Mouse (Mus musculus) kidney, postnatal 36 days (tissue): ENCODE measurements around the gene Thsd7b.
"Not testable (repeated sequence)": the region's sequence is repeated elsewhere in the genome, so short reads cannot be mapped to it uniquely, and the experiment has no call there.

ENCODE experiments used
- DNase-seq, 2 experiments: peaks; one replicate each; pipeline ENCODE4 v3.0.0; 2021 to 2022; ENCODE audit warnings: mixed read lengths in 2 of 2

Gene Thsd7b

GRCm38 (mm10) chr1:129651448-129651847 lies 378.3 kb downstream of the Thsd7b start:
- not testable (repeated sequence) for DNase-seq

DNA sequence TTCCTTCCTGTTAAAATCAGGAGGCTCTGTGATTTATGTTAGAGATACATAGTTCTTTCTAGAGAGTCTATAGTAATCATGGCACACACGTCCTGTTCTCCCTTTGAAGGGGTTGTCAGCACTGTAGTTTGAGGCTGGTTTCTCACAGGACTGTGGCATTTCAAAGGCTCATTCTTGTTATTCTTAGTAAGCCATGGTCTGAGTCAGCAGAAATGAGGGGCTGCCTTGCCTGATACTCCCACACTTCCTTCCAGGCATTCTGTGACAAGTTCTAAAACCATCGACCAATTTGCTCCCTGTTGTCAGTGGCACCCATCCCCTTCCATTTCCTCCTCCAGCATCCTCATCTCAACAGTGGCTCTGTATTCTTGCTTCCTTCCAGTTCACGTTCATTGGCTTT lies 384.9 kb downstream of the Thsd7b start:
- DNase-seq, result no peak

DNA sequence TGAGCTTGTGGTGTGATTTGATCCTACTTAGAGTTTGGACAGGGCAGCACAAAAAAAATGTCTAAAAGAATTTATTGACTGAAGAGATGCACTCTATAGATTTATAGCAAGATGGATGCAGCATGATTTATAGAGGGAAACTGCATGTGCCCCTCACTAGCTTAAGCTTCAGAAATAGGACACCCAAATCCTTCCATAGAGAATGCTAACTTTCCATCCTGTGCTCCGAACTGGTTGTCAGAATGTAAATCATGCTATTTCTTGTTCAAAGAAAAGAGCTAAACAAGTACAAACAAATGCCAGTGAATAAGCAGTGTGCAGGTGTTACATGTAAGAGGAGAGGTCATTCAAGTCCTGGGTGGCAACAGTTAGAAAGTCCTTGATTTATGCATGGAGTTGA lies 402.8 kb downstream of the Thsd7b start:
- no peak for DNase-seq

- DNase-seq, result no peak
Measured at GRCm38 (mm10) chr1:129678851-129679250, 405.7 kb downstream of the Thsd7b start.

DNA sequence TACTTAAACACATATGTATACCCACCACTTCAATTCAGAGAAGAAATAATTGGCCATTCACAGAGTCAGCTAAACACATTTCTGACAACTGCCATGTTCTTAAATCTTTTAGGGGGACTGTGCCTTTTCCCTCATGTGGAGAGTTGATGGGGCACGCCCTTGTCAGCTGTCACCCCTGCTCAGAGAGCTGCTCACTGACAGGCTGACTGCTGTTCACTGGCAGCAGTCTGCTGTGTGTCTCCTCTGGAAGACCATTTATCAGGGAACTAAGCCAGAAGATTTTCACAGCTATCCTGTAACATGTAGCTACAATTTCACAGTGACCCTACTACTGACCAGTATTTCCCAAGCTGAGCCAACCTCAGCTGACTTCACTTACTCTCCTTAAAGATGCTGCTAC lies 432.6 kb downstream of the Thsd7b start:
- no peak for DNase-seq

DNA sequence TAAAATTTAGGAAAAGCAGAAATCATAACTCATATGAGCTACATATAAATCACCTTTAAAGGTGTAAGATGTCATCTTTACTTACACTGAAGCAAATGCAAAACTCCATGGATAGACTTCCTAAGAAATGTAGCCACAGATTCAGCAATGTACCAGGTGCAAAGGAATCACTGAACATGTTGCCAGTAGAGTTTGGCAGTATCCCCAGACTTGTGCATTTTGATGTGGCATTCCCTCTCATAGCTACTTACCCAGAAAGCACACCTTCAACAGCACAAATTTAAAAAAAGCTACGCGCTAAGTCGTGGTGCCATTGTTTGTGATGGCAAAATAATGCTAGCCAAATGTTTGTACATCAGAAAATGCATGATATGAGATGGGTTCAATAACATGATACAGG lies 439.6 kb downstream of the Thsd7b start:
- no peak for DNase-seq

DNA sequence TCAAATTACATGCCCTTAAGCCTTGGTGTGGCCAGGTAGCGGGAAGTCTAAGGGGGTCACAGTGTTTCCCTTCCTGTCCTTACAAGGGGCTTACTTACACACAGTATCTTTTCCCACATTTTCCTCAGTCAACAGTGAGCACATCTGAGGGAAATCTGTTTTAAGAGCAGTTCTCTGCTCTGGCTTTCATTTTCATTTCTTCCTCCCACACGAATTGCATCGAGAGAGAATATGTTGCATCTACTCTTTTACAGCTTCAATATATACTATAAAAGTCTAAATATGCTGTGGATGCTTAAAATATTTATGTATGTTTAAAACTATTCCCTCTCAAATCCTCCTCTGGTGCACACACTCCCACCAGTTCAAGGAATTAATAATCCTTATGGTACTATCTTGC lies 440.5 kb downstream of the Thsd7b start:
- no peak for DNase-seq

DNA sequence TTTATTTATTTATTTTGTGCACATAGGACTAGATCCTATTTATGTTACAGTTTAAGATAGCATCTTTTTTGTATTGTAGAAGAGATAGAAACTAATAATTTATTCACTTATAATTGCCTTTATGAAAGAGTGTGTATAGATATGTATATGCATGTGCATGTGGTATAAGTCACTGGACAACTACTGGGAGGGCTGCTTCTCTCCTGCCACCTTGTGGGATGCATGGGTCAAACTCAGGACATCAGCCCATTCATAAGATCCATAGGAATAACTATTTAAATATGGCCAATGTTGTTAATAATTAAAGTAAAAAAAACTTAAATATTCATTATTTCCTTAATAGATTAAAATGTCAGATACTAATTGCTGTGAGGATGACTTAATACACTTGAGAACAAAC lies 446.5 kb downstream of the Thsd7b start:
- no peak for DNase-seq

GRCm38 (mm10) chr1:129731991-129732390 lies 458.9 kb downstream of the Thsd7b start:
- no peak for DNase-seq

- no peak for DNase-seq
Measured at GRCm38 (mm10) chr1:129747595-129747994, 474.5 kb downstream of the Thsd7b start.

- DNase-seq, result no peak
Measured at GRCm38 (mm10) chr1:129756548-129757240, 483.6 kb downstream of the Thsd7b start.

DNA sequence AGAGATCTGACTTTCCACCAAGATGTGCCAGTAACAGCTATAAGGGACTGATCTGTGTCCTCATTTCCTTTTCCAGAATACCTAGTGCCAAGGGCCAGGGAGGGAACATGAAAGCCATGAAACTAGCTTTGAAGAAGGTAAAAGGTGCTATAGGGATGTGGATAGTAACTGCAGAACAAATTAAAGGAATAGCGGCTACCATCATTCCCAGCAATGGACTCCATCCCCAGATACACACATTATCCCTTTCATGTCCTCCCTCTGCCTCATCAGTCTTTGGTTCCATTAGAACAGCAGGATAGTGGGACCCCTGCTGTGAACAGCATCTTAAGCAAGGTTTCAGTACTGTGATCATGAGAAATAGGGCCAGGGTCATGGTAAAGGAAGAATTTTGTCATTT lies 485.9 kb downstream of the Thsd7b start:
- DNase-seq, result no peak

DNA sequence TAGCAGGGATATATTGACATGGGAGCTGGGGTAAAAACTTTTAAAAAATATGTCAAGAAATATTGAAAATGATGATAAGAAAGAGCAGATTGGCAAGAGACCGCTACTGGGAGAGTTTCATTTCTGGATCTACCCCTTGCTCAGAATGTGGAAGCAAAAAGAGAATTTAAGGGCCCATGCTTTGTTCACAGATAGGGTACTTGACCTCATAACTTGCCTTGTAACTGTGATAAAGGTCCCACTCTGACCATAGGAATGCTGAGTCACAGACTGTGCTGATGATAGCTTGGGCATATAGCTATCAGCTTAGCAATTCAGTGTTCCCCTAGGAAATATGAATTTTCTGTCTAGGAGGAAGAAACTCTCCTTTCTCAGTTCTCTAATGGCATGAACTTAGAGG lies 488.1 kb downstream of the Thsd7b start:
- DNase-seq, result no peak

DNA sequence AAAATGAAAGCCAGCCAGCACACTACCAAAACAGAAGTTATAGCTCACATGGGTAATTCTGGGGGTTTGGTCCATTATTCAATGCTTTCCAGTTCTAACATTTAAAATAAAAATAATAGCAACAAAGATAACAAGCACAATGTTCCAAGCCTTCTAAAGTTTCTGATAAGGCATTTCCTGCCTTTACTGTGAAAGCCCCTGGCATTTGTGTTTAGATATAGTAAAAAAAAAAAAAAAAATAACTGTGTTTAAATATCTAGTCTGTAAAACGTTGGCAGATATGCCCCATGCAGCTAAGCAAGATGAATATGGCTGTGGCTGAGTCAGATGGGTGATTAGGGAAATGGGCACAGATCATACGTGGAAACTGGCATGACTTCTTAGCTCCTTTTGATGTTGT lies 491.6 kb downstream of the Thsd7b start:
- no peak for DNase-seq

GRCm38 (mm10) chr1:129777055-129777454 lies 504.0 kb downstream of the Thsd7b start:
- no peak for DNase-seq

GRCm38 (mm10) chr1:129779506-129779905 lies 506.4 kb downstream of the Thsd7b start:
- no peak for DNase-seq

- DNase-seq, result no peak
Measured at GRCm38 (mm10) chr1:129780589-129780988, 507.5 kb downstream of the Thsd7b start.

- DNase-seq, result no peak
Measured at GRCm38 (mm10) chr1:129798519-129798918, 525.4 kb downstream of the Thsd7b start.

DNA sequence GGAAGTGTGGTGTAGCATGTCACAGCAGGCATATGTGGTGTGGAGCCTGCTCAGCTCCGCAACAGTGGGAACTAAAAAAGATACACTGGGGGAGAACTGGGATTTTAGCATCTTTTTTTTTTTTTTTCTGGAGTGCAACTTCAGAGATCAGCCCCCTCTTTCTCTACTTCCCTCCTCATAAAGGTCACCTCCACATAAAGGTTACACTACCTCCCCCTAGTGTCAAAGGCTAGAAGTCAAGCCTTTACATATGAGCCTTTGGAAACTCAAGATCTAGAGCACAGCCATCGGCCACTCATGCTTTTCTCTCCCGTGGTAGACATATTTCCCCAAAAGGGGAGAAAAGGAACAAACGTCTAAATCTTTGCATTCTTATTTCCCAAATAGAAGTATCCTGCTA lies 553.8 kb downstream of the Thsd7b start:
- DNase-seq, result peak in 1 of 2 experiments; percentile 2

DNA sequence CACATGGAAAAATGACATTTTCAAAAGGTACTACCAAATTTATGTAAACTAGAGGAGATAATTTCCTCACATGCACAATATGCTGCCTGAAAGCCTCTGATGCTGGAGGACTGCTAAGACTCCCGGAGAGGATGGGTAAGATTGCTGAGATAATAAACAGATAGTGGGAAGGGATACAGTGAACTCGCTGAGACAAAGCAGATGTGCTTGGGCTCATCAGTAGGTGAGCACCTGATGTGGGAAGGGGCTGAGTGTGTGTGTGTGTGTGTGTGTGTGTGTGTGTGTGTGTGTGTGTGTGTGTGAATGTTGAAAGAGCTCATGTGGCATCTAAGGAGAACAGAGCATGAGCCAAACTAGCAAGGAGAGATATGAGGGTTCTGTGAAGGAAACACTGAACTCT lies 564.2 kb downstream of the Thsd7b start:
- no peak for DNase-seq

DNA sequence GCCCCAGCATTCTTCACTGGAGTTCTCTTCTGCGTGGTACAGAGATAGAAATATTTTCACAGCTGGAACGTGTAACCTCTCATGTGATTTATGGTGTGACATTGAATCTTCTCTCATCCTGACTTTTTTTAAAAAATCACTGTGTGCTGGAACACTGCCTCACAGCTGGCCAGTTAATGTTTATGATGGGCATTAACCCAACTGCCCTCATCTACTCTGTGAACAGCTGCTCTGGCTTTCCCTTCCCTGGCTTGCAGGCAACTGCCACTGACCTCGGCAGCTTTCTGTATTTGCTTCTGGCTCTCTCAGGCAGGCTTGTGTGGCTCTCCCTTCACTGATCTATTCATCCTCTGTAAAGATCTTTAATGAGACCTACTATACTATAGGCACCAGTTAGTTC lies 564.7 kb downstream of the Thsd7b start:
- DNase-seq, result peak in 1 of 2 experiments; percentile 7

GRCm38 (mm10) chr1:129838486-129838885 lies 565.4 kb downstream of the Thsd7b start:
- DNase-seq, result no peak

DNA sequence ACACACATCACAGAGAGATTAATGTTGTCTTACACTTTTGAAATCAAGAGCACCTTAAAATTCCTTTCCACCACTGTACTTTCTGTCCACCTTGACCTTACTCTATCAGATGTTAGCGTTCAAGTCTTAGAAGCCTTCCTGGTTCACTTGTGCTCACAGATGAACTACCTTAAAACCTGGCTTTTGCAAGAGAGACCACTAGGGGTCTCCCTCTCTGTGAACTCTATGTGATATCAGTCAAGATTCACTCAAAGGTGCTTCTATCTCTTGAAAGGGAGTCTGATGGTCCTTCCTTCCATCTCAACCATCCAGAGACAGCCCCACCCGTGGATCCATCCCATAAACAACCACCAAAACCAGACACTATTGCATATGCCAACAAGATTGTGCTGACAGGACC lies 570.3 kb downstream of the Thsd7b start:
- DNase-seq, result peak; percentile 19 to 52

DNA sequence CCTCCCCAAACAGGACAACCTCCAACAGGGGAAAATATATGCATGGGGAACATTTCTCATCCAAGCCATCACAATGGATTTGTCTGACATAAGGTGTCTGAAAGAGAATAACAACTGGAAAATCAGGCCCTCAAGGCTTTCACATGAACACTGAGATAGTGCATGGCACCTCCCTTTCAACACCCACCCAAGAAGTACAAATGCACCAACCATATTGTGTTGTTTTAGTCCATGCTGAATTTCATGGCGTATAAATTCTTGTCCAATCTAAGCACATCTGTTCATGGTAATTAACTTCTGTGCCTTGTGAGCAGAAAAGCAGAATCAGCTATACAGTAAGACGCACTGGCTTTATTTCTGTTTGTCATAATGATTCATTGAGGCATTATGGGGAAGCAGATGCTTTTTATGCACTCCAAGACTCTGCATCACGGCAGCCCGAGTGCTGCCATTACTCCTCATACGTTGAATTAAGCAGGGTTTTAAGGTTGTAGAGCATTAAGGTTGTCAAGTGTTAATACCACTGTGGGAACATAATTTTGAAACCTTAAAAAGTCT lies 577.0 kb downstream of the Thsd7b start:
- DNase-seq, result no peak

- DNase-seq, result no peak
Measured at GRCm38 (mm10) chr1:129867714-129868113, 594.6 kb downstream of the Thsd7b start.
